Mouse (Mus musculus) brain, embryonic 14.5 days (tissue): ENCODE measurements around the gene Hmg20a.

ENCODE experiments used
- CTCF ChIP-seq: fragments of 200-500 bp; IDR thresholded peaks from 2 replicates; pipeline ENCODE4 v1.5.1; 2012; ENCODE audit warnings: inconsistent platforms, mild to moderate bottlenecking, moderate library complexity, borderline replicate concordance; ENCODE audit not compliant: insufficient read depth, insufficient read length; ENCODE audit errors: extremely low read depth
- POLR2A ChIP-seq: fragments of 200-500 bp; IDR thresholded peaks from 2 replicates; pipeline ENCODE4 v1.6.1; 2012; ENCODE audit warnings: mild to moderate bottlenecking, inconsistent platforms, borderline replicate concordance; ENCODE audit not compliant: poor library complexity, insufficient read depth, insufficient read length, severe bottlenecking; ENCODE audit errors: extremely low read depth

- TF ChIP-seq CTCF (no peak), POLR2A (no peak)
These were observed 33.2 kb downstream of the Hmg20a start for GRCm38 (mm10) chr9:56451570-56451969.
